Mouse (Mus musculus): ENCODE measurements around the gene Tfdp2.

DNA sequence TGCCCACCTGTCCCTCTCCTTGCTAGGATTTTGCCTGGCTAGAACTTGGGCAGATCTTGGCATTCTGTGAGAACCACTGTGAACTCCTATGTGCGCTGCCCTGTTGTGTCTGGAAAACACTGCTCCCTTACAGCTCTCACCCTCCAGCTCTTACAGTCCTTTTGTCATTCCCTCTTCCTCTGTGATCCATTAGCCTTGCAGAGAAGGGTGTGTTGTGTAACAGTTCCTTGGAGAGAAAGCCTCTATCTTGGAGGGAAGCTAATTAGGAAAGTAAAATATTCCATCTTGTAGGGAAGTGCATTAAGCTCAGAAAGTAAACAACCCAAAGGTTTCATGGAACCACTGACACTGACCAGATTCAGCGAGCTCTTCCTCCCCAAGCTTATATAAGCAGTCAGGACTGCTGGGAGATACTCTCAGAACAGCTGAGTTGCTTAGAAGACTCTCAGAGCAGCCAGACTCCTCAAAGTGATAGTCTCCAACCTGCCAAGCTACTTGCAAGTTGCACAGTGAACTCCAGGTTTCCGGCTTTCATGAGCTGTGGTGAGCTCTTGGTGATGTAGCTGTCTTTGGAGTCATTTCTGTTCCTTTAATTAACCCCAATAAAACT, 17.1 kb downstream of the Tfdp2 start:
- no peak for TF ChIP-seq FLI1 (IDR thresholded peaks at IDR 0.05; ENCODE audit: low read length)
- TF ChIP-seq GATA1 (IDR thresholded peaks at IDR 0.05; ENCODE audit: borderline replicate concordance, low read length): no peak
